Mouse (Mus musculus) ES-Bruce4 (cell line): ENCODE measurements around the gene Tagln2. TPM values are rescaled to one million over a fixed set of nuclear protein-coding genes. Genes with fewer than 3 reads are reported as not detected.
A peak's percentile ranks its signal among the peaks of the same experiment; 100 is the strongest.

Experiments
- H3K27ac ChIP-seq: 2 replicates; pipeline ENCODE4 v1.5.1; 2012; ENCODE audit warnings: low read length, inconsistent platforms; ENCODE audit not compliant: insufficient read depth
- H3K27me3 ChIP-seq: 2 replicates; pipeline ENCODE4 v1.6.1; 2012; ENCODE audit warnings: mild to moderate bottlenecking, low read length, inconsistent platforms; ENCODE audit not compliant: control insufficient read depth, poor library complexity, insufficient read depth, severe bottlenecking
- H3K36me3 ChIP-seq: 2 replicates; pipeline ENCODE4 v1.6.1; 2012; ENCODE audit warnings: inconsistent platforms, mild to moderate bottlenecking, low read length, moderate library complexity; ENCODE audit not compliant: control insufficient read depth, poor library complexity, insufficient read depth, severe bottlenecking
- H3K4me1 ChIP-seq: one replicate; pipeline ENCODE4 v1.8.1; 2011; ENCODE audit warnings: low read length; ENCODE audit not compliant: control insufficient read depth, insufficient read depth
- H3K4me3 ChIP-seq: 2 replicates; pipeline ENCODE4 v1.5.1; 2011; ENCODE audit warnings: low read depth, mild to moderate bottlenecking, low read length
- H3K9ac ChIP-seq: 2 replicates; pipeline ENCODE4 v1.6.1; 2012; ENCODE audit warnings: low read depth, mild to moderate bottlenecking, inconsistent platforms; ENCODE audit not compliant: poor library complexity, severe bottlenecking
- H3K9me3 ChIP-seq: replicated peaks from 2 replicates; pipeline ENCODE4 v1.6.1; 2012; ENCODE audit warnings: mild to moderate bottlenecking, low read length, inconsistent platforms; ENCODE audit not compliant: control insufficient read depth, poor library complexity, insufficient read depth, severe bottlenecking
- CTCF ChIP-seq: IDR thresholded peaks from one replicate; pipeline ENCODE4 v1.8.1; 2011; ENCODE audit warnings: low read depth, low read length
- EP300 ChIP-seq: IDR thresholded peaks from 2 replicates; pipeline ENCODE4 v1.6.1; 2011; ENCODE audit warnings: low read depth, low read length; ENCODE audit not compliant: insufficient read depth
- POLR2A ChIP-seq: IDR thresholded peaks from one replicate; pipeline ENCODE4 v1.8.1; 2011; ENCODE audit warnings: low read length; ENCODE audit not compliant: insufficient read depth
- polyA plus RNA-seq: library from polyadenylated mRNA; stranded (reverse); fragments of >200 nt; gene quantifications from 2 replicates; pipeline ENCODE4 v1.2.4, GENCODE M21; 2011; ENCODE audit warnings: low read depth; ENCODE audit not compliant: missing spikeins, insufficient read depth, insufficient read length

Gene Tagln2
- polyA plus RNA-seq, 1 experiment = 269 TPM

DNA sequence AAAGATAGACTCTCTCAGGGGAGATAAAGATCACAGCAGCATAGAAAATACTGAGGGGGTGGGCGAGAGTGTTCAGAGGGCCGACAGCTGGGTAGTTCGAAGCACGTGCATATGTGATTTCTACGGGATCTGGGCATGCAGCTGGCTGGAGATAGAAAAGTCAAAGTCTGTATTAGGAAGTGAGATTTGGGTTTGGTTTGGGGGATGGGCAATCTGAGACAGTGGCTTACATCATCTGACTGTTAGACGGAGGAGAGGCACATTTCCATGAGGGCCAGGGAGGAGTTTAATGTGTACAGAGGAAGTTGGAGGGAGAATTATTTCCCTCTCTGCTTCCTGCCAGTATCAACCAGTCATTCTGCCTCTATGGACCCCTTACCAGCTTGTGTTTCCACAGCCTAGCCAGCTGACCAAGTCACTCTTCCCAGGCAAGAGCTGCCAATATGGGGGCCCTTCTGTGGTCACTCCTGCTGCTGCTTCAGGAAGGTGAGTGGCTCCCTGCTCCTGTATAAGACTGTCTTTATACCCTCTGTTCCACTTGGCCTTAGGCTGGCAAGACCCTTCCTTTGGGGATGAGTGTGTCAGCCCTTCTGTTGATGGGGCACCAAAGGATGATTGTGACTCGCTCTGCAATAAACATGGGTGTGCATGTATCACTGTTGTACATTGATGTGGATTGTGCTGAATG, 24.6 kb upstream of the Tagln2 start, which contains the start of gene Slamf9:
TSS of gene Slamf9 (plus strand) at position 305 of the 688 bp plus-strand sequence.
- no peaks in the 10 kb centered on the region for H3K27me3 ChIP-seq
- no peak within 1 kb of the TSS for H3K27ac ChIP-seq
- no peaks in the 10 kb centered on the region for H3K4me1 ChIP-seq
- H3K9ac ChIP-seq = no peak within 1 kb of the TSS
- no peak within 1 kb of the TSS for H3K4me3 ChIP-seq
- TF ChIP-seq EP300 = no peak
- no peak for TF ChIP-seq POLR2A
- TF ChIP-seq CTCF = no peak
- H3K36me3 ChIP-seq = no peaks in the 10 kb centered on the region
- H3K9me3 ChIP-seq = no peaks in the 10 kb centered on the region

- H3K4me3 ChIP-seq = no peak overlapping the region
- no peaks in the 10 kb centered on the region for H3K36me3 ChIP-seq
- no peaks in the 10 kb centered on the region for H3K27me3 ChIP-seq
- no peak overlapping the region for H3K27ac ChIP-seq
- peaks cover under 1% of the 10 kb centered on the region for H3K4me1 ChIP-seq
- H3K9me3 ChIP-seq = no peaks in the 10 kb centered on the region
- no peak overlapping the region for H3K9ac ChIP-seq
- TF ChIP-seq POLR2A = no peak
- TF ChIP-seq EP300 = no peak
- no peak for TF ChIP-seq CTCF
Observed at GRCm38 (mm10) chr1:172478020-172478419, 21.8 kb upstream of the Tagln2 start.

DNA sequence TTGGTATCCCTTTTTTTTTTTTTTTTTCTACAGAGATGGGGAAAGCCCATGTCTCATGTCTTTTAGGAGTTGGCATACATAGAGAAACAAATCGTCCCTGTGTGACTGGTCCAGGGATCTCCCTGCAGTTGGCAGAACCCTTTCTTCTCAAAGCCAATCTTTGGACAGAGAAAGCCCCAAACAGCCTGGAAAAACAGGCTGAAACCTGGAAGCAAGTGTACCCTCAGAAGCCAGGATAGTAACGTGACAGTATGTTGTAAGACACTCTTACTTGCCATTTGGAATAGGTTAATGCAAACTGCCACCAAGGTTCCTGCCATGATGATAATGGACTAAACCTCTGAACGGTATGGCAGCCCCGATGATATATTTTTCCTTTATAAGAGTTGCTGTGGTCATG, 19.5 kb upstream of the Tagln2 start:
- H3K9ac ChIP-seq = no peak overlapping the region
- H3K27me3 ChIP-seq = no peaks in the 10 kb centered on the region
- no peak overlapping the region for H3K4me3 ChIP-seq

DNA sequence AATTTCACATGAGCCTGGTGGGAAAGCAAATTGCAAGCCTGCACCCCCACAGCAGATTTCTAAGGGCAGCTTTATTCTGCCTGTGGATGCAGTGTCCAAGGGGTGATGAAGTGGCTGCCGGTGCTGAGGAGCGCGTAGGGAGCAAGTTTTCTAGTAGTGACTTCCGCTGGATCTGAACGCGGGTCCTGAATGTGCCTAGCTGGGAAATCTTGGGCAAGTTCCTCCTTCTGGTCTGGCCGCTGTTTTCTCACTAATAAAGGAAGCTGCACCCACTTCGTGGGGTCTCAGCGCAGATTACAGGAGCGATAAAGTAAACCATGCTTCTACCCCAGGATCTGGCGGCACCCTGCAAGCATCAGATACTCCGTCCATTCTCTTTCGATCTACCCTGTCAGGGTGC, 18.7 kb upstream of the Tagln2 start:
- TF ChIP-seq CTCF (no peak), EP300 (no peak), POLR2A (no peak)
- Histone ChIP-seq H3K4me3 (peak overlapping the region; percentile 53), H3K9me3 (no peaks in the 10 kb centered on the region), H3K36me3 (no peaks in the 10 kb centered on the region; the same call in 1 of the 2 replicates), H3K27me3 (no peaks in the 10 kb centered on the region), H3K4me1 (peaks cover 2% of the 10 kb centered on the region), H3K9ac (peak overlapping the region; percentile 66), H3K27ac (peak overlapping the region; percentile 53)

More for the DNA sequence above, 19.5 kb upstream of the Tagln2 start:
- Histone ChIP-seq H3K27ac (peak overlapping the region; percentile 53; the same call in 1 of the 2 replicates), H3K4me1 (peaks cover 2% of the 10 kb centered on the region), H3K36me3 (no peaks in the 10 kb centered on the region; the same call in 1 of the 2 replicates), H3K9me3 (no peaks in the 10 kb centered on the region)
- no peak for TF ChIP-seq CTCF
- TF ChIP-seq POLR2A = no peak
- TF ChIP-seq EP300 = no peak

DNA sequence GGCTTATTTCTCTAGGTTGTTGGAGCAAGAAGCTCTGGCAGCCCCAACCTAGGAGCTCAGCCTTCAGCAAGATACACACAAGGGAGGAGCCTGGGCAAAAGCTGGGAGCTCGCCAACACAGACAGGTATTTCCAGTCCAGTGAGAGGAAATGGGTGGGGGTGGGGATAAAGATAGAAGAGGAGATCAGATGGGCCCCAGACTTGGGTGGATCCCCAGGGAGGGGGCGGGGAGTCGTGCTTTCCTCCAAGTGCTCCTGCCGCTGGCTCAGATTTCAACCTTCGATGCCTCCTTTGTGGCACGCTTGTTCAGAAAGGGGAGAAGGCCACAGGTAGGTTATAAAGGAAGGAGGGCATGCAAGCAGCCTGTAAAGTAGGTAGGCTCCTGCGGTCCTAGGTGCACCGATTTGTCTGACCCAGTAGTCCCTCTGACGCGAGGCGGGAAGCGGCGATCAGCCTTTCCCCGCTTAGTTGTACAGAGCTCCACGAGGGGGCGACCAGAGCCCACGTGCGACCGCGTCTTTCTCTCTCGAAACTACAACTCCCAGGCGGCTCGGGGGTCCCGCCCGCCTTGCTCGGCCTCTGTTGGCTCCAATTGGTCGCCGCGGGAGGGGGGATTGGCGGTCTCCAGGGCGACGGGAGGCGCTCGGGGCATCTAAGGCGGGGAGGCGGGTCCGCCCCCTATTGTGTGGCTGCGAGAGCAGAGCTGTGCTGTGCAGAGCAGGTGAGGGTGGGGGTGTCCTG, 18.1 kb upstream of the Tagln2 start, which contains the start of gene Igsf9:
TSS of gene Igsf9 (plus strand) at position 249 of the 741 bp plus-strand sequence.
- Histone ChIP-seq H3K4me3 (peak within 1 kb of the TSS; percentile 74), H3K27me3 (no peaks in the 10 kb centered on the region), H3K27ac (peak within 1 kb of the TSS; percentile 78), H3K9me3 (no peaks in the 10 kb centered on the region), H3K9ac (peak within 1 kb of the TSS; percentile 66), H3K4me1 (peaks cover 2% of the 10 kb centered on the region), H3K36me3 (no peaks in the 10 kb centered on the region; the same call in 1 of the 2 replicates)
- TF ChIP-seq EP300 (peak; percentile 70), CTCF (peak; percentile 40), POLR2A (no peak)
